ENCODE assay signal across 18 mouse cellular contexts in the genomic region with DNA sequence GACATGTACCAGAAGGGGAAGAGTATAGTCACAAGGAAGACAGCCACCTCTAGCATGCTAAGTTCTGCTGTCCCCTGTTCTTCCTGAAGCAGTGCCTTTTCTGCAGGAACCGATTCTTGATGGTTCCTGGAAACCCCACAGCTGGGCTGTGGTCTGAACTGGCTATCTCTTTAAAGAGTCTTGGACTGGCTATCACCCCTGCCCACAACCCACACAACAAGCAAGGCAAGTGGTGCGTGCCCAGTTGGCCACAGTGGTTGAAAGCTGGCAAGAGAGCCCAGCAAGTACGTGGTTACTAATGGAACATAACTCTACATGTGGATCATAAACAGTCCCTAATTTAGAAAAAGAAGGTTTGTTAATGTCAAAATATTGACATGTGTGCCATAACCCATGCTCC.
"Had no signal": no experiment of that assay in that cellular context is flagged by ENCODE, and none has a peak within 500 bp of the region (broad histone marks: within the 10 kb centered on the region; RNA-seq: fewer than 3 reads in every experiment).

No protein-coding gene starts in this region.

- DNase-seq: kidney, adult 2 months; kidney, postnatal 25 days; layer of hippocampus, postnatal 36 days; liver, embryonic 13.5 days; lung, embryonic 14.5 days; lung, postnatal 10 days; lung, postnatal 36 days; midbrain, embryonic 14.5 days; thymus, adult 2 months; thymus, postnatal 14 days; thymus, postnatal 4 days had no signal

- H3K4me1 ChIP-seq: liver, embryonic 13.5 days; midbrain, embryonic 10.5 days; neural tube, embryonic 13.5 days had no signal

- H3K9ac ChIP-seq: liver, embryonic 13.5 days; lung, embryonic 14.5 days; neural tube, embryonic 13.5 days had no signal

- H3K4me3 ChIP-seq: layer of hippocampus, adult 2 months; left cerebral cortex, adult 2 months; liver, embryonic 13.5 days; midbrain, embryonic 10.5 days; neural tube, embryonic 13.5 days had no signal

- H3K9me3 ChIP-seq: liver, embryonic 13.5 days; midbrain, embryonic 10.5 days; neural tube, embryonic 13.5 days had no signal

- H3K36me3 ChIP-seq: liver, embryonic 13.5 days had no signal

- ATAC-seq: intestine, postnatal 0 days had no signal

- H3K27me3 ChIP-seq: liver, embryonic 13.5 days; neural tube, embryonic 13.5 days had no signal

- H3K27ac ChIP-seq: kidney, postnatal 0 days; layer of hippocampus, adult 2 months; left cerebral cortex, adult 2 months; liver, embryonic 13.5 days; midbrain, embryonic 10.5 days; neural tube, embryonic 13.5 days; stomach, postnatal 0 days had no signal

- H3K4me2 ChIP-seq: liver, embryonic 13.5 days; lung, embryonic 14.5 days; neural tube, embryonic 13.5 days had no signal
